Mouse (Mus musculus) thymus, postnatal 4 days (tissue): ENCODE data around the gene Fcgr3.
"Not testable (repeated sequence)": the region's sequence is repeated elsewhere in the genome, so short reads cannot be mapped to it uniquely, and the experiment has no call there.

Experiments
- DNase-seq: peaks from one replicate; pipeline ENCODE4 v3.0.0; 2021

Fcgr3 gene

DNA sequence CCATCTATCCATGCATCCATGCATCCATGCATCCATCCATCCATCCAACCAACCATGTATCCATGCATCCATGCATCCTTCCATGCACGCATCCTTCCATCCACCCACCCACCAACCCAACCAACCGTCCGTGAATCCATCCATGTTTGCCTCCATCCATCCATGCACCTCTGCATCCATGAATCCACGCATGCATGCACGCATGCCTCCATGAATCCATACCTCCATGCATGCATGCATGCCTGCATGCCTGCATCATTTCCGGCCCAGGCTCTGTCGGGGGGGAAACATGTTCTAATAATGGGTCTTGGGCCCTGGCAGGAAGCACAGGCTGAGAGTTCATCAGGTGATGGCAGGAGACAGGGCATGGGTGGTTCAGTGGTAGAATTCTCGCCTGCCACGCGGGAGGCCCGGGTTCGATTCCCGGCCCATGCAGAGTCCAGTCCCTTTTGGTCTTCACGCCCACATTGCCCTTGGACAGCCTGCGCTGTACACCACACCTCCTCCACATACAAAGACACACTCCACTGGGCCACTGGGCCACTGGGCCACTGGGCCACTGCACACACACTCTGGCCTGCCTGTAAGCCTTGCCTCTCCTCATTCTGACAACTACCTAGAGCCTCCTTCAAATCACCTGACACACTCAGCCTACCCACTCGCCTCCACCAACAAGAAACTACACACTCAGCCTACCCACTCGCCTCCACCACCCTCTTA lies 16.9 kb upstream of the Fcgr3 start:
- DNase-seq: not testable (repeated sequence)

DNA sequence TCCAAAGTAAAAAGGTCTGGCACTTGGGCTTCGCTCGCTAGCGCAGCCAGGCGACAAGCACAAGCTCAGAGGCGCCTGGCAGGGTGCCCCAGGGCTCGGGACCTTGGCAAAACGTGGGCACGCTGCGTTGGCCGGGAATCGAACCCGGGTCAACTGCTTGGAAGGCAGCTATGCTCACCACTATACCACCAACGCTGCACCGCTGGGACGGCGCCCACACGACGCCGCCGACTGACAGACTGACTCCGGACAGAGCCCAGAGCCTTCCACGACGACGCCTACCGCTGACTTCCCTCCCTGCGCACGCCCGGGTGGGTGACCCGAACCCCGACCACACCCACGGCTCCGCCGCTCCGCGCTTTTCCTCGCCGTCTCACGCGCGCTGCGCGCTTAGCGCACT lies 15.1 kb upstream of the Fcgr3 start:
- DNase-seq: not testable (repeated sequence)

DNA sequence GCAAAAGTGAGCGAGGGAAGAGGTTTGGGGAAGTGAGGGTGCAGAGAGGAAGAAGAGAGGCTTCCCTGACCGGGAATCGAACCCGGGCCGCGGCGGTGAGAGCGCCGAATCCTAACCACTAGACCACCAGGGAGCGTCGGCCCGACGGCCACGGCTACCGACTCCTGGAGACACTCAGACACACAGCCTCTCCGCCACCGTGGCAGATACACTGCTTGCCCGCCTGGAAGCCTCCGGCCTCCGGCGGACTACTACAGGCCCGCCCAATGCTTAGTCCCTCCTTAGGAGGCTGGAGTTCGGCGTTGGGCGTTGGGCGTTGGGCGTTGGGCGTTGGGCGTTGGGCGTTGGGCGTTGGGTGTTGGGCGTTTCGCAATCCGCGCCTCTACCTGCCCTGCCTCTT lies 14.6 kb upstream of the Fcgr3 start:
- DNase-seq: not testable (repeated sequence)

DNA sequence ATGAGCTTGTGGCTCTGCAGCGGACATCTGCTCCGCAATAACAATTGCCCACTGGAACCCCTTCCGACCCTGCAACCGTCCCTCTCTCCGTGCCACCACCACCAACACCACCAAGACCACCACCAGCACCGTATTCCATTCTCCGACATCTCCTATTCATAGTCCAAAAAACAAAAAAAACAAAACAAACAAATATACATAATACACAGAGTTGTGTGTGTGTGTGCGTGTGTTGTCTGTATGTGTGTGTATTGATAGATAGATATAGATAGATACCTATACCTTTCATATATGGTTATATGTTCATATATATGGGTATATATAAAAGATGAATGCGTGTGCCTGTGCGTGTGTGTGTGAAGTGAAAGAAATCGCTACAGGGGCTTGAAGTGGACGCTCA lies 13.7 kb upstream of the Fcgr3 start:
- DNase-seq: not testable (repeated sequence)

DNA sequence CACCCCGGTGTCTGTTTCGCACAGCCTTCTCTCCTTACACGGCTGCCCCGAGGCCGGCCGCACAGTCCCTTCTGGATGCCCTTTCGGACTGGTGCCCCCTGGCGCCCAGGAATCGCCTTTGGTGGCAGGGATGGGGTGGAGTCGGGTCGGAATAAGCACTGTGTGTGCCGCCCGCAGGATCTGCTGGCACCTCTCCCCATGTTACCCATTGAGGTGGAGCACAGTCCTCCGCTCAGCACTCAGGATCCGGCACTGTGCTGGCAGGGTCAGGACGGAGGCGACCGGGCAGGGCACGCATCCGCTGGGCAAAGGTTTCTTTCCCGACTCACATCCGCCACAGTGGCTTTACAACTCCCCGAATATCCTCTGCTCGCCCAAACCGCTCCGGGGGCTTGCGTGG lies 13.2 kb upstream of the Fcgr3 start:
- DNase-seq: peak; percentile 28

DNA sequence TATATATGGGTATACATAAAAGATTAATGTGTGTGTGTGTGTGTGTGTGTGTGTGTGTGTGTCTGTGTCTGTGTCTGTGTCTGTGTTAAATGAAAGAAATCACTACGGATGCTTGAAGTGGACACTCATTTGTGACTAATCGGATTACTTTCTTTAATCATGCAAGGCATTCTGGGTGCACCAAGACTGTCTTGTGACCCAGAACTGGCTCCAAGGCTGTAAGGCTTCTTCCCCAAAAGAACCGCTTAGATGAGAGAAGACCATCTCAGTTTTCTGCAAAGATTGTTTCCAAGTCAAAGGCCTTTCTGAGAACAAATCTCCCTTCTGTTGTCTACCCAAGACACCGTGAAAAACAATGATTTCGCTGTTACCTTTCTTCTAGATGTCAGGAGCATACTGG lies 12.5 kb upstream of the Fcgr3 start:
- DNase-seq: not testable (repeated sequence)

DNA sequence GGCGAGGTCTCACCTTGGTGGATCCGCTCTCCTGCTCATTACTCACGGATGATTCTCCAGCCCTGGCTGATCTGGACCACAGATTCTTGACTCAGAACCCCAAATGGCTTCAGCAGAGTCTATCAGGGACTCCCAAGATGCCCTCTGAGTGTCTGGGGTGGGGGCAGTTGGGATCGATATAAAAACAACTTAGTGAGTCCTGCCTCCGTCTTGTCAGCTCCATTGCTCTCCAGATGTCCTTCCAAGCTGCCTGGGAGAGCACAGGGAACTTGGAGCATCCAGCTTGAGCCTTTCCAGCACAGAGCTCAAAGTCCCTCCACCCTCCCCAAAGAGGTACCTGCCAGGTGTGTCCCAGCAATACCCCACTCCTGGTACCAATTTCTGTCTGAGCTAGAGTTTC lies 11.4 kb upstream of the Fcgr3 start:
- DNase-seq: not testable (repeated sequence)

DNA sequence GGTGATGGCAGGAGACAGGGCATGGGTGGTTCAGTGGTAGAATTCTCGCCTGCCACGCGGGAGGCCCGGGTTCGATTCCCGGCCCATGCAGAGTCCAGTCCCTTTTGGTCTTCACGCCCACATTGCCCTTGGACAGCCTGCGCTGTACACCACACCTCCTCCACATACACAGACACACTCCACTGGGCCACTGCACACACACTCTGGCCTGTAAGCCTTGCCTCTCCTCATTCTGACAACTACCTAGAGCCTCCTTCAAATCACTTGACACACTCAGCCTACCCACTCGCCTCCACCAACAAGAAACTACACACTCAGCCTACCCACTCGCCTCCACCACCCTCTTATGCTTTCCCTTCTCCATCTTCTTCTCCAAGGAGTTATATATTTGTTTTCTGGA lies 9.5 kb upstream of the Fcgr3 start:
- DNase-seq: peak; percentile 22

DNA sequence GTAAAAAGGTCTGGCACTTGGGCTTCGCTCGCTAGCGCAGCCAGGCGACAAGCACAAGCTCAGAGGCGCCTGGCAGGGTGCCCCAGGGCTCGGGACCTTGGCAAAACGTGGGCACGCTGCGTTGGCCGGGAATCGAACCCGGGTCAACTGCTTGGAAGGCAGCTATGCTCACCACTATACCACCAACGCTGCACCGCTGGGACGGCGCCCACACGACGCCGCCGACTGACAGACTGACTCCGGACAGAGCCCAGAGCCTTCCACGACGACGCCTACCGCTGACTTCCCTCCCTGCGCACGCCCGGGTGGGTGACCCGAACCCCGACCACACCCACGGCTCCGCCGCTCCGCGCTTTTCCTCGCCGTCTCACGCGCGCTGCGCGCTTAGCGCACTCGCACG lies 7.5 kb upstream of the Fcgr3 start:
- not testable (repeated sequence) for DNase-seq

DNA sequence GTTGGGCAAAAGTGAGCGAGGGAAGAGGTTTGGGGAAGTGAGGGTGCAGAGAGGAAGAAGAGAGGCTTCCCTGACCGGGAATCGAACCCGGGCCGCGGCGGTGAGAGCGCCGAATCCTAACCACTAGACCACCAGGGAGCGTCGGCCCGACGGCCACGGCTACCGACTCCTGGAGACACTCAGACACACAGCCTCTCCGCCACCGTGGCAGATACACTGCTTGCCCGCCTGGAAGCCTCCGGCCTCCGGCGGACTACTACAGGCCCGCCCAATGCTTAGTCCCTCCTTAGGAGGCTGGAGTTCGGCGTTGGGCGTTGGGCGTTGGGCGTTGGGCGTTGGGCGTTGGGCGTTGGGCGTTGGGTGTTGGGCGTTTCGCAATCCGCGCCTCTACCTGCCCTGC lies 7.0 kb upstream of the Fcgr3 start:
- DNase-seq: not testable (repeated sequence)

DNA sequence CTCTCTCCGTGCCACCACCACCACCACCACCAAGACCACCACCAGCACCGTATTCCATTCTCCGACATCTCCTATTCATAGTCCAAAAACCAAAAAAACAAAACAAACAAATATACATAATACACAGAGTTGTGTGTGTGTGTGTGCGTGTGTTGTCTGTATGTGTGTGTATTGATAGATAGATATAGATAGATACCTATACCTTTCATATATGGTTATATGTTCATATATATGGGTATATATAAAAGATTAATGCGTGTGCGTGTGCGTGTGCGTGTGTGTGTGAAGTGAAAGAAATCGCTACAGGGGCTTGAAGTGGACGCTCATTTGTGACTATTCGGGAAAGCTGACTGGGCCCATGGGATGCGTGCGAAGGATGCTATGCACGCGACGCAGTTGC lies 6.1 kb upstream of the Fcgr3 start:
- DNase-seq: not testable (repeated sequence)

DNA sequence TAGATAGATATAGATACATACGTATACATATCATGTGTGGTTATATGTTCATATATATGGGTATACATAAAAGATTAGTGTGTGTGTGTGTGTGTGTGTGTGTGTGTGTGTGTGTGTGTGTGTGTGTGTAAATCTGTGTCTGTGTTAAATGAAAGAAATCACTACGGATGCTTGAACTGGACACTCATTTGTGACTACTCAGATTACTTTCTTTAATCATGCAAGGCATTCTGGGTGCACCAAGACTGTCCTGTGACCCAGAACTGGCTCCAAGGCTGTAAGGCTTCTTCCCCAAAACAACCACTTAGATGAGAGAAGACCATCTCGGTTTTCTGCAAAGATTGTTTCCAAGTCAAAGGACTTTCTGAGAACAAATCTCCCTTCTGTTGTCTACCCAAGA lies 4.8 kb upstream of the Fcgr3 start:
- not testable (repeated sequence) for DNase-seq

DNA sequence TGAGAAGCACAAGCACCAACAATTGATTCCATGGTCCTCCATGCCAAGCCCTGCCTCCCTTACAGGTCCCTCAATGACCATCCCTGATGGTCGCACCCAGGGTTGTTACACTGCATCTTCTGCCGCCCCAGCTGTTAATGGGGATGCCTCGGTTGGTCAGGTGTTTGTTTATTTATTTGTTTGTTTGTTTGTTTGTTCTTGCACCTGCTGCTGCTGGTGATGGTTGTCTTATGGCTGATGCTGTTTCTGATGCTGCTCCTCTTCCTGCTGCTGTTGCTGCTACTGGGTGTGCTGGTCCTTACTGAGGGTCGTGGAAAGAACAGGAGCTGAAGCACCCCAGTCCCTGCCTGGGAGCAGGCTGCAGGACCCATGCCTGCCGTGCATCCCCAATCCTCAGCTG lies 3.2 kb upstream of the Fcgr3 start:
- not testable (repeated sequence) for DNase-seq

DNA sequence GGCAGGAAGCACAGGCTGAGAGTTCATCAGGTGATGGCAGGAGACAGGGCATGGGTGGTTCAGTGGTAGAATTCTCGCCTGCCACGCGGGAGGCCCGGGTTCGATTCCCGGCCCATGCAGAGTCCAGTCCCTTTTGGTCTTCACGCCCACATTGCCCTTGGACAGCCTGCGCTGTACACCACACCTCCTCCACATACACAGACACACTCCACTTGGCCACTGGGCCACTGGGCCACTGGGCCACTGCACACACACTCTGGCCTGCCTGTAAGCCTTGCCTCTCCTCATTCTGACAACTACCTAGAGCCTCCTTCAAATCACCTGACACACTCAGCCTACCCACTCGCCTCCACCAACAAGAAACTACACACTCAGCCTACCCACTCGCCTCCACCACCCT lies 1.8 kb upstream of the Fcgr3 start:
- DNase-seq: not testable (repeated sequence)

DNA sequence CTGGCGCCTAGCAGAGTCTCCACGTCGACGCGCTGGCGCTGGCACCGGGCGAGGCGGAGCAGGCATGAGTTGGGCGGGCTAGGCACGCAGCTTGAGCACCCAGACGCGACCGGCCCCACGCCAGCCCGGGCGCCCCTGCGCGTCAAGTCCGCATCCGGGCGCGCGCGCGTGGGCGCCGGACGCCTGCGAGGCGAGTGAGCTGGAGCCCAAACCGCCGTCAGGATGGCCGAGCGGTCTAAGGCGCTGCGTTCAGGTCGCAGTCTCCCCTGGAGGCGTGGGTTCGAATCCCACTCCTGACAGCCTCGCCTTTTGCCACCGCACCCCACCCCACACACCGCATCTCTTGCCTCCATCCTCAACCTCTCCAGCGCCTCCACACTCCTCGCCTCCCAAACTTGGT lies 1.0 kb upstream of the Fcgr3 start:
- DNase-seq: peak; percentile 55

DNA sequence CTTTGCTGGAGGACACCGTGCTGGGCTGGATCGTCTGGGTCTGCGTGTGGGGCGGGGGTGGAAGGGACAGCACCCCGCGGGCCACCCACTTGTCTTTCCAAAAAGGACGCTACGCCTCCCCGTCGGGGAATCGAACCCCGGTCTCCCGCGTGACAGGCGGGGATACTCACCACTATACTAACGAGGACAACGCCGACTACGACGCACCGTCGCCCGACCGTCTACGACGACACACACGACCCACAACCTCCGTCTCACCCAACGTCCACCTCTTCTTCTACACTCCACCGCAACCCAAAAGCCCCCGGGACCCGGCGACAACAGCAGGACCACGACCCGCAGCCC lies 480 bp upstream of the Fcgr3 start:
- DNase-seq: peak; percentile 82

DNA sequence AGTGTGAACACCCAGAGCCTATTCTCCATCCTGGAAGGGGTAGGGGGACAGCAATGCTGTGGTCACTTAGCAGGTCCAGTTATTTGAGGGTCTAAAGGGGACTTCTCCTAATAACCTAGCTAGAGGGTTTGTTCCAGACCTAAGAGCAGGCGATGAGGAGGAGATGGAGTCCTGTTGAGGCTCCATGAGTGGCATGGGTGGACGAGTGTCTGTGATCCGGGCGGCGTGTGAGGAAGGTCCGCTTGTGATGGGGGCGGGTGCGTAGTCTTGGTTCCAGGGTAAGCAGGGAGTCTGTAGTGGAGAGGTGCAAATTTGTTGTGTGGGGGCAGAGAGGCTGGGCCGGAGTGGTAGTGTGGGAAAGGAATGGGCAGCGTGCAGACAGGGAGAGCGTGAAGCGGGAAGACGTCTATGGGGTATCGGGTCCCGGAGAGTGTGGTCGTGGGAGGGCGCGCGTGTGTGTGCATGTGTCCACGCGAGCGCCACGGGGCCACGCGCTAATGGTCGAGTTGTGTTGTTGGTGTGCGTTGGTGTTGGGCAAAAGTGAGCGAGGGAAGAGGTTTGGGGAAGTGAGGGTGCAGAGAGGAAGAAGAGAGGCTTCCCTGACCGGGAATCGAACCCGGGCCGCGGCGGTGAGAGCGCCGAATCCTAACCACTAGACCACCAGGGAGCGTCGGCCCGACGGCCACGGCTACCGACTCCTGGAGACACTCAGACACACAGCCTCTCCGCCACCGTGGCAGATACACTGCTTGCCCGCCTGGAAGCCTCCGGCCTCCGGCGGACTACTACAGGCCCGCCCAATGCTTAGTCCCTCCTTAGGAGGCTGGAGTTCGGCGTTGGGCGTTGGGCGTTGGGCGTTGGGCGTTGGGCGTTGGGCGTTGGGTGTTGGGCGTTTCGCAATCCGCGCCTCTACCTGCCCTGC lies 905 bp downstream of the Fcgr3 start:
- DNase-seq: peak; percentile 60

DNA sequence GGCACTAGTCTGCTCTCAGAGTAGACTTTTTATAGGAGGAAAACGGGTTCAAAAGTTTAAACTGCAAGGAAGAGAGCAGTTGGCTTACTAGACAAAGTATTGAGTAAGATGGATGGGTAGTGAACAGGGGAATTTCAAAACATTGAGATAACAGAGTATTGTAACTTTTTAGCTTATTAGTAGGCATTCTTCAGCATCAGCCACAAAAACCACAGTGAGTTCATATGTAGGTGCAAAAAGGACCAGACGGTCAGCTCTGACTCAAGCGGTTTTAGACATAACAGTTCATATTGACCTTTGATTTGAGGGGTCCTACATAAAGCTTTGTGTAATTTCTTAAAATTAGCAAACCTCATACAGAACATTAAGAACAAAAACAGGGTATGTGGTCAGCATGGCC lies 3.2 kb downstream of the Fcgr3 start:
- no peak for DNase-seq

DNA sequence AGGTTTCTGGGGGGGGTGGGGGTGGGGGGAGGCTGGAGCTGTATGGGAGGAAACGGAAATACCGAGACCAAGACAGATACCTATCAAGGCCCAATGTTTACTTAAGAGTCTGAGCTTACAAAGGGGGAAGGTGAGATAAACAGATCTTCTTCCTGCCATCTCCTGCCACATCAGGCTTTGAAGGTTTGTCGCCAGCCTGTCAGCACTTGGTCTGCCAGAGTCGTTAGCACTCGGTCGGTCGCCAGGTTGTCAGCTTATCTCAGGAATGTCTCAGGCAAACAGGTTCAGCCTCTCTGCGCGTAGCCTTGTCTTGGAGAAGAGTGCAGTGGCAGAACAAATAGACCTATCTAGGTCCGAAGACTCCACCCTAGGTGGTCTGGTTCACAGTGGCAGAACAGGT lies 4.3 kb downstream of the Fcgr3 start:
- DNase-seq: no peak

DNA sequence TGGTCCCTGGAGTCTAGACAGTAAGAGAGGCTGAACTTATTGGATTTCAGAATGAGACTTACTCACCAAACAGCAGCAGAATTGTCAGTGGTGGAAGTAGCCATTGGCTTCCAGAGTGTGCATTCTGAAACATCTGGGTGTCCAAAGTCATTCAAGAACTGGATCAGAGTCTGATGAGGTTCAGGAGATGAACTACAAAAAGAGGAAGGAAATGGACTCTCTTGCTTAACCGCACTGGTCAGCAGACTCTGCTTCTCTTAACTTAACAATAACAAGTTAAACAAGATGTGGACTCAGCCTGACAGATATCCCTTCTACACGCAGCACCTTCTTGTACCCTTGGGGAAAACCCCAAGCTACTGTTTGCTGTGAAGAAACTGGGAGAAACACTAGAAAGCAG lies 5.5 kb downstream of the Fcgr3 start:
- DNase-seq: no peak

DNA sequence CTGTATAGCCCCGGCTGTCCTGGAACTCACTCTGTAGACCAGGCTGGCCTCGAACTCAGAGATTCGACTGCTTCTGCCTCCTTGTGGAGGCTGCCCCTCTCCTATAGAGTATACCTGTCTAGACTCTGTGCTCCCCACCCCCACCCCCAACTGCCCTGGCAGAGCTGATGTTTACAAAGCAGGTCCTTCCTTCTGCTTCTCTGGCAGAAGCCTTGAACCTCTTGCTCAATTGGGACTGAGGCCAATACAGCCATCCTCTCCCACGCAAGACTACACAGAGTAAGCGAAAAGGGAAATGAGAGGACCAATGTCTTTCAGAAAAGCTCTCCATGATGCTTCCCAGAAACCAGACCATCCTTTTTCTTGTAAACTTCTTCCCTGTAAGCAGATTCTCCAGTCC lies 7.5 kb downstream of the Fcgr3 start:
- no peak for DNase-seq

DNA sequence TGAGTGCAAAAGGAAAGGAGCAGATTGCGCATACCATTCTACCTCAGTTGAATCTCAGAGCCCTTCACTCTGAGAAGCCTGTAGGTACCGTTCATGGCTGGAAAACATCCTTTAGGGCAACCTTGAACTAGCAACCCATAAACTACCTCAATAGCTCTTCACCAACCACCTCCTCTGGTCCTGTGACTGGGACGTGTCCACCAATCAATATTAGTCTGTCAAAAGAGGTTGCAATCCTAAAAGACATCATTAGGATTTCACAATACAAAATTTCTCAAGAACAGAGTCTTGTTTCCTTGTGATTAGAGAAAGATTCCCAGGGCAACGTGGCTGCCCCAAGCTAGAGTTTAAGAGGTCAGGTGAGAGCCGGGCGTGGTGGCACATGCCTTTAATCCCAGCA lies 11.4 kb downstream of the Fcgr3 start:
- no peak for DNase-seq

DNA sequence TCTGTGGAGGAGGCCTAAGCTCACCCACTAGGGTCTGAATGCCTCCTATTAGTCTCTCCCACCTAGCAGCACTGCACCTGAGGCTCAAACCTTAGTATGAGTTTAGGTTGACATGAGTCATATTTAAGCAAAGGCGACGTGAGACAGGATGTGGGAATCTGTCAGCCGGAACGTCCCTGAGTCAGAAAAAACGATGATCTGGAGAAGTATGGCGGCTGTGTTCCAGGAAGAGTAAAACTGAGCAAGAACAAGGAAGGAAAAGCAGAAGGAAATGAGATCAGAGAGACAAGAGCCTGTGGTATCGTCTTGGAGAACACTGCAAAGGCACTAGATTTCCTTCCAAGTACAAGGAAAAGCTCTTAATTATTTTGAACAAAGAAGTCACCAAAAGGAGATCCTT lies 14.0 kb downstream of the Fcgr3 start:
- DNase-seq: no peak

DNA sequence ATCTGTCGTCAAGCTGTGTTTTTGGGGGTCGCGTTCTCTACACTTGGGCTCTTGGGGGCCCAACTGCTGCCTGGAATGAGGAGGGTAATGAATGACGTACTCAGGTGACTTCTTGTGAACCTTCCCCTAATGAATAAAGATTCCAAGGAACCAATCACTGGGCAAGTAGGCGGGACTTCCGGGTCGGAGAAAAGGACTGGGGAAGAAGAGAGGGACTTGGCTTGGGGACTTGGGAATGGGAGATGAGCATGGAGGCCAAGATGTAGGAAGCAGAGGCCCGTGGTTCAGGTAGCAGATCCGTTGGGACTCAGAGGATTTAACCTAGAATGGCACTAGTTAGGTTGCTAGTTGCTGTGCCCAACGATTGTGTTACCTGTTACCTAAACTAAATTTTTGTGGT lies 15.5 kb downstream of the Fcgr3 start:
- no peak for DNase-seq
